Mouse (Mus musculus) liver, embryonic 12.5 days (tissue): ENCODE measurements at regions not wholly inside any gene's neighbourhood (a gene's known extent, or its start where the extent isn't known, plus 50 kb on each side); places are given as distances from the start of the nearest gene placed in this dataset.

Experiments used
- ATAC-seq: fragments of 200-750 bp; cut with Nextera tagmentation; 2 replicates; pipeline ENCODE4 v1.8.0; 2017; ENCODE audit warnings: moderate number of reproducible peaks, mild to moderate bottlenecking, moderate library complexity
- H3K27ac ChIP-seq: fragments of 300-500 bp; sonication (generic); 2 replicates; pipeline ENCODE4 v1.5.1; 2016; ENCODE audit warnings: mild to moderate bottlenecking
- H3K27me3 ChIP-seq: fragments of 300-500 bp; sonication (generic); replicated peaks from 2 replicates; pipeline ENCODE4 v1.6.1; 2016; ENCODE audit warnings: mild to moderate bottlenecking, moderate library complexity
- H3K36me3 ChIP-seq: fragments of 300-500 bp; sonication (generic); 2 replicates; pipeline ENCODE4 v1.6.1; 2016; ENCODE audit warnings: mild to moderate bottlenecking, moderate library complexity
- H3K4me1 ChIP-seq: fragments of 300-500 bp; sonication (generic); 2 replicates; pipeline ENCODE4 v1.6.1; 2016
- H3K4me2 ChIP-seq: fragments of 300-500 bp; sonication (generic); 2 replicates; pipeline ENCODE4 v1.6.1; 2016; ENCODE audit warnings: mild to moderate bottlenecking, moderate library complexity
- H3K4me3 ChIP-seq: fragments of 300-500 bp; sonication (generic); 2 replicates; pipeline ENCODE4 v1.5.1; 2016; ENCODE audit warnings: mild to moderate bottlenecking, moderate library complexity
- H3K9ac ChIP-seq: fragments of 300-500 bp; sonication (generic); 2 replicates; pipeline ENCODE4 v1.6.1; 2016; ENCODE audit warnings: mild to moderate bottlenecking, moderate library complexity
- H3K9me3 ChIP-seq: fragments of 300-500 bp; sonication (generic); replicated peaks from 2 replicates; pipeline ENCODE4 v1.6.1; 2016; ENCODE audit warnings: mild to moderate bottlenecking, moderate library complexity
- WGBS: fragments of 180-500 bp; shearing (Covaris S2); methylation state at CpG from one replicate; pipeline ENCODE4 v1.1.7; 2016; ENCODE audit not compliant: insufficient replicate concordance; 5-methylcytosine and 5-hydroxymethylcytosine counted together

DNA sequence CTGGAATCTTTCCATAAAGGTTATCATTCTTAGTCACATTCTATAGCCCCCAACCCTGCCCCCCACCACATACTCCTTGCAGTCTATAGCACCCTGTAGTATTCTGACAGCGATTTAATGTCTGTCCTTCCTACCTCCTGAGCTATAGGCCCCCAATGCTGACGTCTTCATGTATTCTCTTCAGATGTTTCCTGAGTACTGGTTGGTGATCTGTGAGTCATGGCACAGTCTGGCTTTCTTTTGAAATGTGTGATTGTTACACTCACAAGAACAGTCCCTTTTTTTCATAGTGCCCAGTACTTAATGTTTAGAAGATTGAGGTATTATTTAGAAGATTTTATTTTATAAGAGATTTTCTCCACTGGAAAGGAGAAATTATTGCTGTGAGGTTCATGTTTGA is 634.6 kb upstream of the Zeb2 start:
- H3K9ac ChIP-seq: no peak overlapping the region
- no peaks in the 10 kb centered on the region for H3K36me3 ChIP-seq
- H3K9me3 ChIP-seq: no peaks in the 10 kb centered on the region
- H3K4me3 ChIP-seq: no peak overlapping the region
- H3K4me2 ChIP-seq: no peak overlapping the region
- no peak for ATAC-seq
- H3K4me1 ChIP-seq: no peaks in the 10 kb centered on the region
- H3K27me3 ChIP-seq: no peaks in the 10 kb centered on the region
- no peak overlapping the region for H3K27ac ChIP-seq
- 53% methylated on average over 2 of the region's 2 CpGs for WGBS

DNA sequence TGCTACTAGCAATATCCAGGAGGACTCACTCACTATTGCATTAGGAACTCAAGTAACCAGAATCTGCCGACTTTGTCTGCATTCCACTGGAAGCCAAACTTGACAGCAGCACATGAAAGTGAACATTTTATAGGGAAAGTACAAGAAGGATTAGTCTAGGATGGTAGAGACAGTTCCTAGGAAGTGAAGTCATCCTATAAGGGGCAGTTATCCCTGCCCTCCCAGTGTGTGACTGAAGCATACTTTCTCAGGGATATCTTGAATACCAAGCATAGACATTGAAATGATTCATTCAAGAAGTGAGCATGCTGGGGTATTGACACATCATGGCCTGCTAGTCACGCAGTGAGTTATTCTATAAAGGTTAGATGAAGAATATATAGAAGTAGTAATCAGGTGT is 632.2 kb upstream of the Zeb2 start:
- Histone ChIP-seq H3K4me3 (no peak overlapping the region), H3K4me2 (no peak overlapping the region), H3K9ac (no peak overlapping the region), H3K27ac (no peak overlapping the region), H3K9me3 (no peaks in the 10 kb centered on the region), H3K27me3 (no peaks in the 10 kb centered on the region), H3K36me3 (no peaks in the 10 kb centered on the region), H3K4me1 (no peaks in the 10 kb centered on the region)
- ATAC-seq: no peak
- WGBS: 67% methylated on average over 2 of the region's 2 CpGs

DNA sequence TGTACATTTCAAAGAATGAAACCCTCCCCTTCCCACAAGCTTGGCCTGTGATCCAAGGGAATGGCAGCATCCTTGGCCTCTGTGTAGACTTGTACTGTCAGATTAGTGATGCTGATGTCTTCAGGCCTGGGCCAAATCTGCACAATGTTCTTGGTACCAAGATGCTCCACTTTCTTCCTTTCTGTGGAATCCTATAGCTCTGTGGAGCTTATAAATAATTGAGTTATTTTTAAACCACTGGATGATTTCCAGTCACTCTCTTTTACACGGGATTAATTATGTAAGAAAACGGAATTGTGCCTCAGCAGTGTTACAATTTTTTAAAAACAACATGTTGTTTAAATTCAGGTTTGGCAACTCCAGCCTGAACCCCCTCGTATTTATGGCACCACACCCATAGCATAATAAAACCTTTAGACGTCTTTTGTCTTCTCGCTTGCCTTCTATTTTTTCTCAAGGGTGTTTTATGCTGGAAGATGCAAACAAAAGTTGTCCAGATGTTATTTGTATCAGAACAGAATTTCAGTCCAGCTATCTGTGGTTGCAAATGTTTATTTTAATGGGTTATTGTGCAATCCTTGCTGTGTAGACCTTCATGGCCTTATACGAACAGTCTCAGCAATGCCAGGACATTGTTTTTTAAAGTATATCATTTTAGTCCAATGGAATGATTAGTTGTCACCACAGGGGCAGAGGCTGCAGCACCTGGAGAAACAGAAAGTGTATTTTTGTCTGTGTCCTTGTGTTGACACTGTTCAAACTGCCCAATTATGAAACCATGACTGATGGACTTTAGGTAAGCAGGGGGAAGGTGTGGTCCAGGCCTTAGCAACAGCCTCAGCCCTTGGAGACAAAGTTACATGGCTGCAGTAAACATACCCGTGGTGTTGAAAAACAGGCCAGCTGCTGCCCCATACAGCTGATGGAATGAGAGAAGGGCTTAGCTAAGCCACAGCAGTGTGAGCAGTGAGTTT is 630.4 kb upstream of the Zeb2 start:
- Histone ChIP-seq H3K4me3 (no peak overlapping the region), H3K9ac (no peak overlapping the region), H3K36me3 (no peaks in the 10 kb centered on the region), H3K27me3 (no peaks in the 10 kb centered on the region), H3K4me1 (no peaks in the 10 kb centered on the region), H3K9me3 (no peaks in the 10 kb centered on the region), H3K27ac (no peak overlapping the region), H3K4me2 (no peak overlapping the region)
- no peak for ATAC-seq
- WGBS: 65% methylated on average over 7 of the region's 7 CpGs

GRCm38 (mm10) chr2:45746606-45747005 is 629.4 kb upstream of the Zeb2 start:
- whole genome bisulfite sequencing: 64% methylated on average over 4 of the region's 4 CpGs
- no peak overlapping the region for H3K4me3 ChIP-seq
- H3K4me2 ChIP-seq: no peak overlapping the region
- no peak for ATAC-seq
- no peaks in the 10 kb centered on the region for H3K9me3 ChIP-seq
- H3K36me3 ChIP-seq: no peaks in the 10 kb centered on the region
- no peak overlapping the region for H3K27ac ChIP-seq
- H3K9ac ChIP-seq: no peak overlapping the region
- H3K27me3 ChIP-seq: no peaks in the 10 kb centered on the region
- no peaks in the 10 kb centered on the region for H3K4me1 ChIP-seq

DNA sequence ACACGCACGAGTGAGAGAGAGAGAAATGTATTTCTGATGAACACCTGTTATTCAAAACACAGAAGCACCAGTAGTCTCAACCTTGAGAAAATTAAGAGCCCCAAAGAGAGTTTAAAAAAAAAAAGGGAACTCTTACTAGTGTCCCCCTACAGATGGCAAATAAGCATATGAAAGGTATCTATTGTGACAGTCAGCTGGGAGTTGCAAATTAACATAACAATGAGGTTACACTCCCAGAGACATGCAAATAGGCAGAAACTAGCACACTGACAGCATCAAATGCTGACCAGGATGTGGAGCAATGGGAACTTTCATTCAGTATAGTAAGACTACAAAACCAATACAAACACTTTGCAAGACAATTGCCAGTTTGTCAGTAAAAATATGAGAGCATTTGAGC is 619.1 kb upstream of the Zeb2 start:
- no peaks in the 10 kb centered on the region for H3K36me3 ChIP-seq
- H3K4me1 ChIP-seq: no peaks in the 10 kb centered on the region
- no peak overlapping the region for H3K27ac ChIP-seq
- no peak overlapping the region for H3K4me2 ChIP-seq
- no peaks in the 10 kb centered on the region for H3K9me3 ChIP-seq
- 69% methylated on average over 2 of the region's 2 CpGs for WGBS
- no peaks in the 10 kb centered on the region for H3K27me3 ChIP-seq
- ATAC-seq: no peak
- no peak overlapping the region for H3K4me3 ChIP-seq
- no peak overlapping the region for H3K9ac ChIP-seq

DNA sequence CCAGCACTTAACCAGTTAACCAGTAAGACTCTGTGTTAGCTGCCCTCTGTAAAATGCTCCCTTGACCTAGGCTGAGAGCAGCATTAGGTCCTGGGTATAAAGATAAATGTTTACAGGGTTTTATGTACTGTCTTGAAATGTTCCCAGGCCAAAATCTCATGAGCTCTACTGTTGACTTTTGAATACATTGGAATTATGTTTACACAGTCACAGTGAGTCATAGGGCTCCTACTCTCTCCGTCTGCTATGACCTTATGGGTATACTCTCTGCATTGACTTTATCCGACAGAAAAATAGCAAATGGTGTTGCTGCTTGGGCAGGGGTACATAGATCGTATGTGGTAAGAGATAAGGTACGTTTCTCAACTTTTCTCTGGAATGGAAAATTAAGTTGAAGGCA is 596.8 kb upstream of the Zeb2 start:
- no peaks in the 10 kb centered on the region for H3K4me1 ChIP-seq
- H3K9ac ChIP-seq: no peak overlapping the region
- ATAC-seq: no peak
- no peak overlapping the region for H3K4me2 ChIP-seq
- no peak overlapping the region for H3K4me3 ChIP-seq
- no peaks in the 10 kb centered on the region for H3K9me3 ChIP-seq
- H3K36me3 ChIP-seq: no peaks in the 10 kb centered on the region
- no peaks in the 10 kb centered on the region for H3K27me3 ChIP-seq
- 55% methylated on average over 4 of the region's 4 CpGs for WGBS
- H3K27ac ChIP-seq: no peak overlapping the region

DNA sequence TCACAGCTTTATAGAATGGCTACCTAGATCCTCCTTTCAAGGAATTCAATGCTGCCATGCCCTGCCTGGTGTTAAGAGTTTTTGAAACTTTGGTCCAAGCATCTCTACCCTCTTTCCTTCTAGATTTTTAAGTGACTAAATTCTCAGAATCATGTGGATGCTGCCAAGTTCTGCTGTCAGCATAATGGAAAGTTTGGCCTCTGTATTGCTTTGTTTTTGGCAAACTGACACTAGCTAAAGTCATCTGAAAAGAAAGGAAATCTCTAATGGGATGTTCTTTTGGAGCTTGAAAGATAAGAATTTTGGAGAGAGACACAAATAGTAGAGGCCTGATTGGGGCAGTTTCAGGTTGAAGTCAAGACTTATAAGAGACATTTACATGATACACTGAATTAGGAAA is 589.8 kb upstream of the Zeb2 start:
- no peaks in the 10 kb centered on the region for H3K27me3 ChIP-seq
- ATAC-seq: no peak
- H3K4me1 ChIP-seq: no peaks in the 10 kb centered on the region
- no peak overlapping the region for H3K27ac ChIP-seq
- no peak overlapping the region for H3K9ac ChIP-seq
- no peak overlapping the region for H3K4me2 ChIP-seq
- H3K9me3 ChIP-seq: no peaks in the 10 kb centered on the region
- H3K36me3 ChIP-seq: no peaks in the 10 kb centered on the region
- H3K4me3 ChIP-seq: no peak overlapping the region

DNA sequence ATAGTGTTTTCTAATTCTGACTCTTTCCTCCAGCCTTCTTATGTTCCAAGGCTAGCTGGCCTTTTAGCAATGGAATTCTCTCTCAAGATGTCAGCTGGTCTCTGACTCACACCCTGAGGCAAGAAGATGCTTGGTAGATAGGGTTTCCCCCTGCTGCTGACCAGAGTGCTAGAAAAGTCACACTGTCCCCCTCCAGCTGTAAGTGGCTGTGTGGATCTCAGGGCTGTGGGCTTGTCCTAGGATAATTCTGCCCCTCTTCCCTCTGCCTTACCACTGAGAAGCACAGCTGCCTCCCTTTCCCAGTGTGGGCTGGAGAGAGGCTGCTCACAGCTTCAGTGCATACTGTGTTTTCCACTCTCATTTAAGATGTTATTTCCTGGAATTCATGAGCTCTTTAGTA is 585.3 kb upstream of the Zeb2 start:
- H3K4me3 ChIP-seq: no peak overlapping the region
- H3K9ac ChIP-seq: no peak overlapping the region
- H3K27me3 ChIP-seq: no peaks in the 10 kb centered on the region
- ATAC-seq: no peak
- H3K9me3 ChIP-seq: no peaks in the 10 kb centered on the region
- H3K27ac ChIP-seq: no peak overlapping the region
- H3K4me1 ChIP-seq: no peaks in the 10 kb centered on the region
- H3K4me2 ChIP-seq: no peak overlapping the region
- no peaks in the 10 kb centered on the region for H3K36me3 ChIP-seq

DNA sequence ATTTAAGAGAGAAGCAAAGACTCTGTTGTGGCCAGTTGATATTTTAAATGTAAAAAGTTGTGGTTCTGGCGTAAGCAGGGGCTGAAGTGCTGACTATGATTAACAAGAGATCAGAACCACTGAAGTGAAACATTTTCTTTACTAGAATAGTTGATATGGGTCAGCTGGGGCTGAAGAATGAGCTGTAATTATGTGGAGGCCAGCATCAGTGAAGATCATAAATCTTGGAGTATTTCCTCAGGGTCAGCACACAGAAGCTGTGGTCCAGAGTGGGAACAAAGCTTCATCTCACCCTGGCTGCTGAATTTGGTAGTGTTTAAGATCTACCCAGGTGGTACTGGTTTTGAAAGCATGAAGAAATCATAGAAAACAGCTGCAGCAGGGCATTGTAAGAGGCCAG is 583.4 kb upstream of the Zeb2 start:
- no peaks in the 10 kb centered on the region for H3K4me1 ChIP-seq
- 61% methylated on average over 1 of the region's 1 CpGs for WGBS
- H3K36me3 ChIP-seq: no peaks in the 10 kb centered on the region
- no peak for ATAC-seq
- H3K27ac ChIP-seq: no peak overlapping the region
- H3K9me3 ChIP-seq: no peaks in the 10 kb centered on the region
- no peak overlapping the region for H3K4me3 ChIP-seq
- H3K27me3 ChIP-seq: no peaks in the 10 kb centered on the region
- H3K4me2 ChIP-seq: no peak overlapping the region
- H3K9ac ChIP-seq: no peak overlapping the region

DNA sequence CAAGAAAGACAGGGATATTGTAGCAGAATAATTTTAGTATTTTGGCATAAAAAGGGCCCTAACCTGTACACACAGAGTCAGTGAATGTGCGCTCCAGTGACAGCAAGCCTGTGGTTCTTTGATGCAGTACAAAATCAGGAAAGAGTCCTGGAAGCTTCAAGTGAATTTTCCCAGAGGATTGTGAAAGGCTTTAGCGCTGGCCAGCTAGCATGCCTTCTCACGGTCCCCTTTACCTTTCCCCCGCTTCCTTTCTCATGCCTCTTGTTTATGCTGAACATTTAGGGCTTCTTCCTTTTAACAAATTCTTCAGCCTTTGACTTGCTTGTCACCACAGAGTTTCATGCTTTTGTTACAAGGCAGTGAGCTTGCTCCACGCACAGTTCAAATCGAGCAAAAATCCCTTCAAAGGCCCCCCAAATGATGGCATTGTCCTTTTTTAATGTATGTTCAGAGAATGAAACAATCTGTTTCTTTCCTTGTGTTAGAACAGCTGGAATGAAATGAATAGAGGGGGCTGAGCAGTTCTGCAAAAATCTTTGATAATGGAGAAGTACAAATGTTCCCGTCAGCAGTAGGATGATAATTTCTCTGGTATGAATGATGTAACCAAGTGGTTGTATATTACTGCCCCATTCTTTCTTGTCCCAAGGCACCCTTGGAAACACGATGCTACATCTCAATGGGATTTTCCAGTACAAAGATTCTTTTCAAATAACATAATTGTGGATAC is 576.3 kb upstream of the Zeb2 start:
- no peaks in the 10 kb centered on the region for H3K36me3 ChIP-seq
- no peak overlapping the region for H3K4me2 ChIP-seq
- no peaks in the 10 kb centered on the region for H3K27me3 ChIP-seq
- H3K4me1 ChIP-seq: no peaks in the 10 kb centered on the region
- no peak overlapping the region for H3K27ac ChIP-seq
- WGBS: 63% methylated on average over 8 of the region's 8 CpGs
- no peak overlapping the region for H3K4me3 ChIP-seq
- no peaks in the 10 kb centered on the region for H3K9me3 ChIP-seq
- no peak for ATAC-seq
- H3K9ac ChIP-seq: no peak overlapping the region

DNA sequence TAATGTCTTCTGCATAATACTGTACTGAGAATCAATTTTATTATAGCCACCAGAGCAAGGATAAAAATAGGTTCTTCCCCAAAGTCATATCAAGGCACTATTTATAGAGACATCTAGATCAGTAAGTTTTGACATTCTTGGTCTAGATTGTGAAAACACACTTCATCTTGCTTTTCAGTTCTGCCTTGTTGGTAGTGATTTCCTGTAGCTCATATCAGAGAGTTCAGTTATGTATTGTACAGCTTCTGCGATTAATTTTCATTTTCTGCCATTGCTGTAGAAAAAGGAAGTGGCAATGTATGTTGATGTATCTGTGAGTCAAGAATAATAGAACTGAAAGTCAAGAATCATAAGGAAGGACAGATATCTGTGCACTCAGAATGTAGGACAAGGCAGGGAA is 575.6 kb upstream of the Zeb2 start:
- Histone ChIP-seq H3K4me2 (no peak overlapping the region), H3K36me3 (no peaks in the 10 kb centered on the region), H3K4me3 (no peak overlapping the region), H3K4me1 (no peaks in the 10 kb centered on the region), H3K9ac (no peak overlapping the region), H3K27ac (no peak overlapping the region), H3K9me3 (no peaks in the 10 kb centered on the region), H3K27me3 (no peaks in the 10 kb centered on the region)
- WGBS: 60% methylated on average over 1 of the region's 1 CpGs
- no peak for ATAC-seq

- H3K27me3 ChIP-seq: no peaks in the 10 kb centered on the region
- no peak for ATAC-seq
- 67% methylated on average over 1 of the region's 1 CpGs for WGBS
- H3K36me3 ChIP-seq: no peaks in the 10 kb centered on the region
- no peaks in the 10 kb centered on the region for H3K9me3 ChIP-seq
- no peak overlapping the region for H3K9ac ChIP-seq
- no peak overlapping the region for H3K4me3 ChIP-seq
- no peaks in the 10 kb centered on the region for H3K4me1 ChIP-seq
- H3K27ac ChIP-seq: no peak overlapping the region
- H3K4me2 ChIP-seq: no peak overlapping the region
Measured at GRCm38 (mm10) chr2:45688996-45689395, 571.8 kb upstream of the Zeb2 start.
